Mouse (Mus musculus) adrenal gland, postnatal 25 days (tissue): ENCODE measurements around the gene Six6. TPM values are rescaled to one million over a fixed set of nuclear protein-coding genes. Genes with fewer than 3 reads are reported as not detected.

Source experiments
- DNase-seq: peaks from one replicate; pipeline ENCODE4 v3.0.0; 2021; ENCODE audit warnings: mixed read lengths
- long read RNA-seq: library from polyadenylated mRNA; stranded (forward); transcript quantifications from one replicate; pipeline ENCODE4 v2.0.0, GENCODE M21; 2021
- total RNA-seq: library from RNA; stranded (reverse); gene quantifications from 2 replicates; pipeline ENCODE4 v1.2.3, GENCODE M21; 2021

Gene Six6
- not detected in 2 replicates for total RNA-seq
- long read RNA-seq, result 0 reads

GRCm38 (mm10) chr12:72939616-72940015 lies at the start of gene Six6:
Gene Six6 (plus strand): TSS chr12:72939892.
- no peak for DNase-seq

DNA sequence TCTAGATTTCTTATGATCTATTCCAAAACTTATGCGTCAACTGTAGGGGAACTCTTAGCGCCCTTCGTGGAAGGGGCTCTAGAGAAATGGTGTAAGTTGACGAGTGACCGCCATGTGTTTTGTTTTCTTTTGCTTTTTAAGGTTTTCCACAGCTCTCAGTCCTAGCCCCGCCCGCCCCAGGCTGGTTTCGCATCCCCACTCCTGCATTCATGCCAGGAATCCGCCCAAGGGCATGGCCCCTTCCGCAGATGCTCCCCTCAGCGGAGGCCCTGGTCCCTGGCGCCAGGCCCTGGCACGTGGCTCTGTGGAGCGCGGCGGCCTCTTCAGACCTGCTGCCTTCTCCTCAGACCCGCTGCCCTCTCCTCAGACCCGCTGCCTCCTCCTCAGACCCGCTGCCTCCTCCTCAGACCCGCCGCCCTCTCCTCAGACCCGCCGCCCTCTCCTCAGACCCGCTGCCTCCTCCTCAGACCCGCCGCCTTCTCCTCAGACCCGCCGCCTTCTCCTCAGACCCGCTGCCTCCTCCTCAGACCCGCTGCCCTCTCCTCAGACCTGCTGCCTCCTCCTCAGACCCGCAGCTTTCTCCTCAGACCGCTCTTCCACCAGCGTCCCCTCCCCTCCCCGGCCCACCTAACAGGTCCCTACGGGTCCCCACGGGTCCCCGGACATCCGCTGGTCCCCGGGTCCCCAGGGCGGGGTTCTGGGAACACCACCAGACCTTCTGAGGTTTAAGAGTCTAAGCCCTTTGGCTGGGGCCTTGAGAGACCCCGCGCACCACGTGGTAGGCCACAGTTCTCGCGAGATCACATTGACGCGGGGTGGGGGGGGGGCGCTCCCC lies 22.3 kb upstream of the Six6 start:
- DNase-seq, result no peak

- DNase-seq, result no peak
Observed at GRCm38 (mm10) chr12:72936751-72937150, 2.9 kb upstream of the Six6 start.

DNA sequence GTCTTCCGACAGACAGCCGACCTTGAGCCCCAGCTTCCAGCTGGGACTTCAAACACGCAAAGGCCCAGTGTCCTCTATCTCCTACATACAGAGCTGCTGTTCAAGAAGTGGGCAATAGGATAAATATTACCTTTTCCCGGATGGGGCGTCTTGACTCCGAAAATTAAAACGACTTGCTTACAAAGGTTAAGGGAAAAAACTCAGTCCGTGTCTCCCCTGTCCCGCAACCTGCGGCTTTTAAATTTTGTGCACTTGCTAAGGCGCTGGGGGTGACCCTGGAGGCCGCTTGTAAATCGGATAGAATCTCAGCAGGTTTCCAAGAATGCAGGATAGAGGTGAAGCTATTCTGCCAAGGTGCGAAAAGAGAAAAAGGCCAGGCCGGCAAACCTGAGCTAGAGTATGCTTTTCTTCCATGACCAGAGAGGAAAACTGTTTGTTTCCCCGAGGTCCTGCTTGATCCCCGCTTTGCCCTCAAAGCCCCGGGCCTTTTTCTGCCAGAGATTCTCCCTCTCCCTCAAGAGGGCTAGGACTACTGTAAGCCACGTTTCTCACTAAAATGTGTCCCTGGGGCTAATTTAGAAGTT lies 2.1 kb upstream of the Six6 start:
- DNase-seq, result no peak

DNA sequence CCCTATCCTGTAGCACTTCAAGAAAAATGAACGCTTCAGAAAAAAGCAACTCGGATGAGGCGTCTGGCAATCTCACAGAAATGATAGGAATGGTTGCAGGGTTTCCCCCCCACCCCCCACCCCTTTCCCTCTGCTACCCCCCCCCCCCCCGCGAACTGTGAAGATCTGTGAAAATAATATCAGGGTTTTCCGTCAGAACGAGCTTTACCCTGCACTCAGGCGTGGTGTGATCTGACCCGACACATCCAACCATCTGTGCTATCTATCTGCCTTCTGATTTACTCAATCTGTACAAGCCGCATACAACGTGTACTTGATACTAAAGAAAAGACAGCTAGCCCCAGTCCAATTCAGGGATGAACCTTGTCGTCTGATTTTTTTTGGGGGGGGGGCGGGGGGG lies 1.5 kb upstream of the Six6 start:
- DNase-seq, result no peak

DNA sequence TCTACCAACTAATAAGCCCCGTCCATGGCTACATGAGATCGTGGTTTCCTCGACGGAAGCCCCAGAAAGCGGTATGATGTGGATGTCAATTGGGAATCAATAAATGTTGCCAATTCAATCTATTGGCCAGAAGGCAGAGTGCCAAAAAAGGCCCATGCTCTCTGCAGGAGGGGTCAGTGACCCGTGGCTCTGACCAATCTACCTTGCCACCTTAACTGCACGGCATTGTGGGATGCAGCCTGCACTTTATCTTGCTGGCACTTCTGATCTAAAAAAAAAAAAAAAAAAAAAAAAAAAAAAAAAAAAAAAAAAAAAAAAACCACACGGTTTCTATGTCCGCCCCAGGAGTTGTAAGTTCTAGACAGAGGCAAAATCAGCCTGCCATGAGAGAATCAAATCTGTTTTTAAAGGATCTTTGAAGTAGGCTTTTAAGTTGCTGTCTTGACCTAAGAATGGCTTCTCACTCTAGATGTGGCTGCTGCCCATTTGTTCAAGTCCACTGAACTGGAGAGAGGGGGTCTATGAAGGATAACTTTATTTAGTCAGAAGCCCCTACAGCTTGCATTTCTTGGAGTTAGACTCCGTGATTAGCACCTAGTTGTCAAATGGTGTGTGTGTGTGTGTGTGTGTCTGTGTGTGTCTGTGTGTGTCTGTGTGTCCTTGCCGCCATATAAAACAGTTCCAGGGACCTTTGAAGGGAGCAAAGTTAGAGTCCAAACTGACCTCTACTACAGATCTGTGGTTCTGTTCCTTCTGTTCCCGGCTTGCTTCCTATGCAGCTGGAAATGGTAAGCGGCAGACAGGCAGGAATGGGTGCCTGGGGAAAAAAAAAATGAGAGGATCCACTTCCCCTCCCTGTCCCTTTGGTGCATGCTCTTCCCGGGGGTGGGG lies 847 bp upstream of the Six6 start:
- DNase-seq, result no peak

GRCm38 (mm10) chr12:72940071-72940821 lies 554 bp downstream of the Six6 start, which contains the start of gene 4930447C04Rik:
Gene 4930447C04Rik (minus strand): TSS chr12:72940774.
- no peak for DNase-seq

DNA sequence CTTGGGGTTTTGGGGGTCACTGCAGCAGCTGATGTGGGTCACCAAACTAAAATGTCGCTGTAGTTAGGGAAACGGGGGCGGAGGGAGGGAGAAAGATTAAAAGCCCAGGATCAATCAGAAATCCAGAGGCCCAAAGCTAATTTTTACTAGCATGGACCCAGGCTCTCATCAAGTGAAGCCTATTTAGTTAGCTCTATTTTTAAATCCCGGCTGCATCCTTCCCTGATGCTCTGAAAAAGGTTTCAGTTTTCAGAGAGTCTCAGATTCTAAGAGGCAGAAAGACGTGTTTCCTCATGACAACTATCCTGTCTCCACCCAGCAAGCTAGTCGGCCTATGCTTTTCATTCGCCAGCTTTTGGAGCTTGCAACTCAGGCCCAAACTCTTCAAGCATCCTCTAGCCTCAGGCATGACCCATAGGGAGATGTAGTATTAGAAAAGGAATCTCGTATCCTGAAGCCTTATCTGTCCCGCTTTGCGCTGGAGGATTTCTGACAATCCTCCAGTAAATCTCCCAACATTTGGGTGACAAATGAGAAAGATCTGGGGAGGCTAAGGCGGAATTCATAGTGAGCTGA lies 1.2 kb downstream of the Six6 start:
- DNase-seq, result no peak

GRCm38 (mm10) chr12:72941398-72942051 lies 1.8 kb downstream of the Six6 start:
- DNase-seq, result no peak

GRCm38 (mm10) chr12:72942171-72942570 lies 2.5 kb downstream of the Six6 start:
- DNase-seq, result no peak

DNA sequence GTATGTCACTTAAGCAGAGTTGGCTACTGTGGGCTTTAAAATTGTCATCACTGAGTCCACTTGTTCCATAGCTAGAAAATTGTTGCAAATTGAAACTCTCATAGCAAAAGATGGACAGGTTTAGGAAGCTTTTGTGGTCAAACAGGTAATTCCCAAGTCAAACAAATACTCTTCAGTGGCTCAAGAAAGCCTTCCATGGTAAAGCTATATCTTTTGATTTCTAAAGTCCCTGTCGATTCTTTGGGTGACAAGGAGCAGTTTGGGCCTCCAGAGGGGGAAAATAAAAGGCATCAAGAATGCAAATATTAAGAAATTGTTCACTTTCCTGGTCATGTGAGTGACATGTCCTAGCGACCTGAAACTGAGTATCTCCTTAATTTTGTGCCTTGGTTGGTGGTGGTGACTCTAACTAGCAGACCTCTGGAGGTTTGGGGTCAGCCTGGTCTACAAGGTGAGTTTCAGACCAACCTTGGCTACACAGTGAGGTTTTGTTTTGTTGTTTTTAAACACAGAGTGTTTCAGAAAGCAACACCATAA lies 4.0 kb downstream of the Six6 start:
- DNase-seq, result no peak

- no peak for DNase-seq
Observed at GRCm38 (mm10) chr12:72944411-72945225, 4.9 kb downstream of the Six6 start.

GRCm38 (mm10) chr12:72945301-72946063 lies 5.8 kb downstream of the Six6 start:
- DNase-seq, result peak; percentile 9

- no peak for DNase-seq
Observed at GRCm38 (mm10) chr12:72946064-72946395, 6.3 kb downstream of the Six6 start.

DNA sequence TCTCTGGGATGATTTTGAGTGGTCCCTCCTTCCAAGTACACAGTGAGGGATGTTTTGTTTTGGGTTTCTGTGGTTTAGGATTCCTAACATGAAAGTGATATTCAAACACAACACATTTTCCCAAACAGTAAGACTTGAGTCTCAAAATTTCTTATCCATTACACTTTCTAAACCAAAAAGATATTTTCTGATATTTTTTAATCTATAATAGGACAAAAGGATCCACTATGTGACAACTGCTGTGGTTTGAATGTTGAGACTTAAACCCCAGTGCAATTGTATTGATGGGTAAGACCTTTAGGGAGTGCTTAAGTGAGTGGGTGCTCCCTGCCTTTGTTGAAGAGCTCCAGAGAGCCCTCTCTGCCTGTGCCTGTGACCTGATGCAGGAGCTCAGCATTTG lies 7.1 kb downstream of the Six6 start:
- DNase-seq, result no peak

- no peak for DNase-seq
Observed at GRCm38 (mm10) chr12:72947335-72947734, 7.6 kb downstream of the Six6 start.

DNA sequence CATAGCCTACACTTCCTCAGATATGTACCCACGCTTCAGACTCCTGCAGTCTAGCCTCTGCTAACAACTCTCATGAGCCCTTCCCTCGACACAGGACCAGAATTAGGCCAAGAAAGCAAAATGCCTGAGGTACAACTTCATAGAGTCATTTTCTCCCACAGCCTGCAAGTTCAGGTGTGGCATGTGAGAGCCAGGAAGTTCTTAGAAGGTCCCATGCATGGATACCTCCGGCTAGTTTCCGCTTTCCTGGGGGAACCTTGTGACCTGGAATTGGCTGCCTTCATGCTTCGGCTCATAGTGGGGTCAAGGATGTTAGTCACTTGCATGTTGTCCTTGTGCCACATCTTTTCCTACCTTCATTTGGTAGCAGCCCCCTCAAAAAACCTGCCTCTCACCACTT lies 13.4 kb downstream of the Six6 start:
- DNase-seq, result no peak

- DNase-seq, result no peak
Observed at GRCm38 (mm10) chr12:72953858-72954257, 14.2 kb downstream of the Six6 start.

GRCm38 (mm10) chr12:72954906-72955305 lies 15.2 kb downstream of the Six6 start:
- no peak for DNase-seq
